ENCODE assay signal across 25 mouse cellular contexts in the genomic region with DNA sequence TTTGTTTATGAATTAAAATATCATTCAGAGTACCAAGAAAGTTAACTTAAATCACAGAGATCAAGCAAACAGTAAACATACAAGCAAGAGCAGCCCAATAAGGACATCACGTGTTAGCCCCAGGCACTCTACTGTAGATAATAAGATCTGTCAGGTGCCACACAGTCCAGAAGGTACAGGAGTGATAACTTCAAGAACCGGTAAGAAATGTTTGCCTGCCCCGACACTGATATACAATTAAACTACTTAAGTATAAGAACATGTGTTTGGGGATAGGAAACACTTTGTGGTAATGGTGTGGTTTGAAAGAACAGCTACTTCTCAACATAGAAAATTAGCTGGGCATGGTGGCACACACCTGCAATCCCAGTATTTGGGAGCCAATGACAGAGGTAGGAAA.
"Had no signal": no experiment of that assay in that cellular context is flagged by ENCODE, and none has a peak within 500 bp of the region (broad histone marks: within the 10 kb centered on the region; RNA-seq: fewer than 3 reads in every experiment).

No protein-coding gene starts in this region.

- DNase-seq: gastrocnemius, adult 2 months; gastrocnemius, postnatal 10 days; gastrocnemius, postnatal 25 days; heart, adult 18-20 months; heart, postnatal 10 days; heart, postnatal 4 days; kidney, adult 18-20 months; kidney, adult 8-10 months; kidney, postnatal 10 days; kidney, postnatal 25 days; kidney, postnatal 4 days; left cerebral cortex, postnatal 4 days had no signal

- H3K9ac ChIP-seq: heart, embryonic 12.5 days; hindbrain, embryonic 12.5 days; hindbrain, embryonic 14.5 days; intestine, embryonic 15.5 days; limb, embryonic 13.5 days; limb, embryonic 15.5 days had no signal

- H3K27ac ChIP-seq: gastrocnemius, adult 2 months; heart, embryonic 10.5 days; hindbrain, embryonic 10.5 days; hindbrain, embryonic 12.5 days; hindbrain, embryonic 14.5 days; intestine, embryonic 15.5 days; layer of hippocampus, adult 2 months; left cerebral cortex, adult 2 months; limb, embryonic 13.5 days; limb, embryonic 15.5 days had no signal

- H3K36me3 ChIP-seq: intestine, embryonic 15.5 days; limb, embryonic 15.5 days had no signal

- H3K4me2 ChIP-seq: heart, embryonic 12.5 days; hindbrain, embryonic 12.5 days; hindbrain, embryonic 14.5 days; intestine, embryonic 15.5 days; limb, embryonic 13.5 days; limb, embryonic 15.5 days had no signal

- H3K27me3 ChIP-seq: heart, embryonic 12.5 days; hindbrain, embryonic 12.5 days; intestine, embryonic 15.5 days; limb, embryonic 13.5 days; limb, embryonic 15.5 days had no signal

- H3K9me3 ChIP-seq: heart, embryonic 10.5 days; heart, embryonic 12.5 days; hindbrain, embryonic 10.5 days; hindbrain, embryonic 12.5 days; intestine, embryonic 15.5 days; limb, embryonic 13.5 days; limb, embryonic 15.5 days had no signal

- ATAC-seq: hindbrain, embryonic 16.5 days; inflammation-experienced regulatory T-cells, adult 6 months; intestine, embryonic 15.5 days; intestine, postnatal 0 days had no signal

- H3K4me3 ChIP-seq: gastrocnemius, adult 2 months; heart, embryonic 10.5 days; heart, embryonic 12.5 days; hindbrain, embryonic 10.5 days; hindbrain, embryonic 12.5 days; intestine, embryonic 15.5 days; layer of hippocampus, adult 2 months; left cerebral cortex, adult 2 months; limb, embryonic 13.5 days; limb, embryonic 15.5 days had no signal

- H3K4me1 ChIP-seq: heart, embryonic 10.5 days; heart, embryonic 12.5 days; hindbrain, embryonic 12.5 days; intestine, embryonic 15.5 days; limb, embryonic 13.5 days; limb, embryonic 15.5 days had no signal
